Mouse (Mus musculus) small intestine, adult 2 months (tissue): ENCODE measurements around the gene Snx29. TPM values are rescaled to one million over a fixed set of nuclear protein-coding genes. Genes with fewer than 3 reads are reported as not detected.
"Not testable (repeated sequence)": the region's sequence is repeated elsewhere in the genome, so short reads cannot be mapped to it uniquely, and the experiment has no call there.

Source experiments
- H3K27ac ChIP-seq: fragments of 200-500 bp; 2 replicates; pipeline ENCODE4 v1.5.1; 2012; ENCODE audit warnings: low read depth, low read length, control low read depth, inconsistent platforms; ENCODE audit not compliant: insufficient read depth
- H3K27me3 ChIP-seq: fragments of 200-500 bp; 2 replicates; pipeline ENCODE4 v1.6.1; 2012; ENCODE audit warnings: mild to moderate bottlenecking, moderate library complexity, low read length, inconsistent platforms; ENCODE audit not compliant: control insufficient read depth, insufficient read depth
- H3K36me3 ChIP-seq: fragments of 200-500 bp; 2 replicates; pipeline ENCODE4 v1.6.1; 2012; ENCODE audit warnings: mild to moderate bottlenecking, low read length, control low read depth, inconsistent platforms; ENCODE audit not compliant: control insufficient read depth, insufficient read depth
- H3K4me1 ChIP-seq: fragments of 200-500 bp; 2 replicates; pipeline ENCODE4 v1.6.1; 2012; ENCODE audit warnings: low read length, inconsistent platforms, mixed read lengths; ENCODE audit not compliant: control insufficient read depth, insufficient read depth, insufficient read length
- H3K4me3 ChIP-seq: fragments of 200-500 bp; 2 replicates; pipeline ENCODE4 v1.5.1; 2012; ENCODE audit warnings: low read depth, mild to moderate bottlenecking, control low read depth, inconsistent platforms, low read length, moderate library complexity
- CTCF ChIP-seq: fragments of 200-500 bp; IDR thresholded peaks from 2 replicates; pipeline ENCODE4 v1.5.1; 2012; ENCODE audit warnings: low read depth, mild to moderate bottlenecking, control low read depth, inconsistent platforms, low read length, moderate library complexity, mixed read lengths; ENCODE audit not compliant: insufficient replicate concordance, insufficient read length; ENCODE audit errors: extremely low read depth
- POLR2A ChIP-seq: fragments of 200-500 bp; IDR thresholded peaks from 2 replicates; pipeline ENCODE4 v1.6.1; 2012; ENCODE audit warnings: low read depth, mild to moderate bottlenecking, control low read depth, inconsistent platforms, low read length, moderate library complexity
- WGBS: fragments of 180-500 bp; shearing (Covaris S2); methylation state at CpG from one replicate; pipeline ENCODE4 v1.1.7; 2018; 5-methylcytosine and 5-hydroxymethylcytosine counted together
- polyA plus RNA-seq: library from polyadenylated mRNA; depleted of rRNA; stranded (reverse); fragments of >200 nt; gene quantifications from 2 replicates; pipeline ENCODE4 v1.2.3, GENCODE M21; 2012

The Snx29 gene
- polyA plus RNA-seq, 1 experiment: 6.0 TPM

DNA sequence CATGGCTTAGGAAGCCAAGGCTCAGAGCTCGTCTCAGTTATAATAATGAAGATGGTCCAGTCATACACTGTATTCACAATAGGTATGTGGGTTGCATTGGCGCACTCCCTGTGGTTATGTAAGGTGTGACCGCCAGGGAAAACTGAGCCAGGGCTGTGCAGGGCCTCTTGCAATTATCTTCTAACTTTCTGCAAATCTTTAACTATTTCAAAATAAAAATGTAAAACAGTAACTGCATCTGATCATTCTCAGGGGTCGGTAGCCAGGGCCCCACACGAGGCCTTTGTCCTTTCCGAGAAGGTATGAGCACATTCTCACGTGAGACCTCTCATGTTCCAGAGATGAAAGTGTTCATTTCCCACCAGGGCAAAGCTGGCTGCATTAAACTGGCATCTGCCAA lies 185.6 kb downstream of the Snx29 start:
- Histone ChIP-seq H3K4me3 (no peak overlapping the region), H3K27ac (no peak overlapping the region), H3K27me3 (no peaks in the 10 kb centered on the region), H3K4me1 (peaks cover 5% of the 10 kb centered on the region), H3K36me3 (no peaks in the 10 kb centered on the region)
- 82% methylated on average over 7 of the region's 7 CpGs for WGBS
- TF ChIP-seq CTCF (no peak), POLR2A (no peak)

DNA sequence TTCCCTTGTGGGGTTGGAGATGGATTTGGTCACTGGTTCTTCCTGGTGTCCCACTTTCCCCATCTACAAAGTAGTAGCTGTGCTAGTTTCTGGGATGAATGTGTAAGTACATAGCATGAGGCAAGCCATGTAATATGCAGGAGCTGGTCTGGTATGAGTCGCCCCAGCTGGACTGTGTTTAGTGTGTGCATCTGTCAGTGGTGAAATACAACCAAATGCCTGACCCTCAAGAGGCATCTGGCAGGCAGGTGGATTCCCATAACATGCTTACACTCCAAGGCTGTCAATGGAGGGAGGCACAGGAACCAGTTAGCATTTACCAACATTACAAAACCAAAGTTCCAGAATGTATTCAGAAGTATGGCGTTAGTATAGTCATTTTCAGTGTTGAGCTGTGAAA lies 187.7 kb downstream of the Snx29 start:
- TF ChIP-seq CTCF: no peak
- no peak for TF ChIP-seq POLR2A
- WGBS: 96% methylated on average over 2 of the region's 2 CpGs
- peaks cover 5% of the 10 kb centered on the region for H3K4me1 ChIP-seq
- H3K27ac ChIP-seq: no peak overlapping the region
- H3K4me3 ChIP-seq: no peak overlapping the region
- H3K27me3 ChIP-seq: no peaks in the 10 kb centered on the region
- H3K36me3 ChIP-seq: no peaks in the 10 kb centered on the region

DNA sequence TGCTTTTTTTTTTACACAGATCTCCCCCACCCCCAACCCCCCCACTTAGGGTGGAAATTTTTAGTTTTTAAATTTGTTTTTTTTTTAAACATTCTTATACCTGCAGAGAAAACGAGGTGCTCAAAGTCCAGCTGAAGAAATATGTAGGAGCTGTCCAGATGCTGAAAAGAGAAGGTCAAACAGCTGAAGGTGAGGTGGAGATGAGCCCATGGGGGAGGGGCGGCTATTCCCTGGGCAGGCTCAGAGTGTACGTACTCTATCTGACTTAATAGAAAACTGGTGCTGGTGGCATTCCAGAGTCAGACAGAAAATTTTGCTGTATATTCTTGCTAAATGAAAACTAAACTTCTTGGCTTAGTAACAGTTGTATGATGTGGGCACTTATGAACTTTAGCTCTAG lies 188.1 kb downstream of the Snx29 start:
- Histone ChIP-seq H3K36me3 (no peaks in the 10 kb centered on the region), H3K27ac (no peak overlapping the region), H3K4me3 (no peak overlapping the region), H3K4me1 (0 out of 2 replicates have a peak, but pooled peaks cover under 1% of the 10 kb centered on the region), H3K27me3 (no peaks in the 10 kb centered on the region)
- WGBS: 70% methylated on average over 3 of the region's 3 CpGs
- TF ChIP-seq POLR2A (no peak), CTCF (no peak)

DNA sequence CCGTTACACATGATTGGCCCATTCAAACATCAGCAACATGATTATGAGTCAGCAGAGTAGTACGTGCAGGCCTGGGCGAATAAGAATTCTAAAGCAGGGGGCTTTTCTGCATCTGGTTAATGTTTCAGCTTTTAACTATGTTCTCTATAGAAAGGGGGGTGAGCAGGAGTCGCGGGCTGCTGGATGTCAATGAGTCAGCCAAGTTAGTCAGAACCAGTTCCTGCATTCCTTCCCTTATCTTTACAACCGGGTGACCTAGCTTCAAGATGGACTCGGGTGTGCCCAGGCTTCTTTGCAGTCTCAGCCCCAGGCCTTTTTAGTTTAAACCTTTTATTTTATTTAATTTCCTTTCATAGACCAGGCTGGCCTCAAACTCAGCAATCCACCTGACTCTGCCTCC lies 189.0 kb downstream of the Snx29 start:
- H3K4me3 ChIP-seq, H3K4me1 ChIP-seq, H3K36me3 ChIP-seq, H3K27me3 ChIP-seq, H3K27ac ChIP-seq: not testable (repeated sequence)
- WGBS: 57% methylated on average over 7 of the region's 7 CpGs

DNA sequence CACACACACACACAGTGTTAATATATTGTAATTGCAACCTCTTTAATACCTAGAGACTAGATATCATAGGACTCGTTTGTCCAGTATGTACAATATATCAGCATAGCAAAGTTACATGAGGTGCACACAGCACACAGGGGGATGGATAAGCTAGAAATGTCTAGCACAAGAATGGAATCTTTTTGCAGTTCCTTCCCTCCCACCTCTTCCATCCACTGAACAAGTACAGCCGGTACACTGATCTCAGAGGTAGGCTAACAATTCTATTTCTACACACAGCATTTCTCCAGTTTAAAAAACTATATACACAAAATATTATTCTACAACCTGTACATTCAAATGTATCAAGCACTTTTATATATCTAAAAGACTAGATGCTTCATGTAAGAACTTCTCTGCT lies 194.0 kb downstream of the Snx29 start:
- no peaks in the 10 kb centered on the region for H3K27me3 ChIP-seq
- no peak overlapping the region for H3K4me3 ChIP-seq
- H3K4me1 ChIP-seq: no peaks in the 10 kb centered on the region
- H3K36me3 ChIP-seq: peaks cover 2% of the 10 kb centered on the region
- 92% methylated on average over 2 of the region's 2 CpGs for WGBS
- TF ChIP-seq CTCF: no peak
- no peak for TF ChIP-seq POLR2A
- H3K27ac ChIP-seq: no peak overlapping the region

DNA sequence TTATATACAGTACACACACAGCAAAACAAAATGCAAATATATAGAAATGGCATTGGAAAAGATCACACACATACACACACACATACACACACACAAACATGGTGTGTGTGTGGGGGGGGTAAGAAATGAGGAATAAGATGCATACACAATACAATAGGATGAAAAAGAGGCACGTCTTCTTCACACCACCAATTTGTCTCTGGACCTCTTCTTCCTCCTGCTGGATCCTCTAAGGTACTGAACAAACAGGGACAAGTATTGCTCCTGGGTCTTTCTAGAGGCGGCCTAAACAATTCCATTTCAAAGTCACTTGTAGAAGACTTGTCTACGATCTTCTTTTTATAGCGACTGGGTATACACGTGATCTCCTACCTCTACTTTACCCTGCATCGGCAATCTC lies 194.7 kb downstream of the Snx29 start:
- H3K4me3 ChIP-seq: no peak overlapping the region
- H3K27me3 ChIP-seq: no peaks in the 10 kb centered on the region
- H3K27ac ChIP-seq: no peak overlapping the region
- 95% methylated on average over 6 of the region's 6 CpGs for WGBS
- no peaks in the 10 kb centered on the region for H3K4me1 ChIP-seq
- TF ChIP-seq POLR2A: no peak
- no peak for TF ChIP-seq CTCF
- peaks cover 2% of the 10 kb centered on the region for H3K36me3 ChIP-seq

DNA sequence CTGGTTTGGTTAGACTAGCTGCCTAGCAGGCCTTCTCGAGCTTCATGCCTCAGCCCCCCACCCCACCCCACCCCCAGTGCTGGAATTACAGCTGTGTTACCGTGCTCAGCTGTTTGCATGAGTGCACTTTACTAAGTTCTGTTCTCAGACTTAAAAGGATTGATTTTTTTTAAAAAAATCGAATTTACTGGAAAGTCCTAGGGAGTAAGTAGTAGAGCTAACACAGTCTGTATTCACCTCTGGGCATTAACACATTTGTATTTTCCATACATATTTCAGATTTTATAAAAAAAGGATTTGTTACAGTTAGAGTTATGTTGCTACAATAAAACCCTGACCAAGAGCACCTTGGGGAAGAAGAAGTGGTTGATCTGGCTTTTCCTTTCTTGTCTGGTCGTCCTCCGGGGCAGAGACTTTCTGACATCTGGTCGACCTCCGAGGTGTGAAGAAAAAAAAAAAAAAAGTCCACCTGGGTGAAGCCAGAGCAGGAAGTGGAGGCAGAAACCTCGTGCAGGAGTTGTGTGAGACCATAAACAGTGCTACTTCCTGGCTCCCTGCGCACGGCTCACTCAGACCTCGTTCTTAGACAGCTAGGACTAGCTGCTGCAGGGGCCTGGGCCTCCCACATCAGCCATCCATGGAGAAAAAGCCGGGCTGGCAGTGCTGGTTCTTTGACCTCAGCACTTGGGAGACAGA lies 196.2 kb downstream of the Snx29 start:
- Histone ChIP-seq H3K36me3 (peaks cover 2% of the 10 kb centered on the region), H3K27me3 (no peaks in the 10 kb centered on the region), H3K4me3 (no peak overlapping the region), H3K4me1 (no peaks in the 10 kb centered on the region), H3K27ac (no peak overlapping the region)
- no peak for TF ChIP-seq POLR2A
- no peak for TF ChIP-seq CTCF
- 68% methylated on average over 12 of the region's 12 CpGs for WGBS
